Mouse (Mus musculus) CD4-positive, CD25-positive, alpha-beta regulatory T cell (primary cell): ENCODE data around the gene Trpv1. TPM values are rescaled to one million over a fixed set of nuclear protein-coding genes. Genes with fewer than 3 reads are reported as not detected.

Experiments used
- polyA plus RNA-seq: library from polyadenylated mRNA; unstranded; fragments of 100-300 nt; shearing (Covaris generic); gene quantifications from one replicate; pipeline ENCODE4 v1.2.1, GENCODE M21; 2017

The Trpv1 gene
- not detected for polyA plus RNA-seq

GRCm38 (mm10) chr11:73233992-73234391 is at the start of gene Trpv1:
TSS of gene Trpv1 (plus strand) at chr11:73234292.

GRCm38 (mm10) chr11:73198603-73199229 is 35.4 kb upstream of the Trpv1 start, which contains the start of gene Ctns:
TSS of gene Ctns (minus strand) at chr11:73199042.

GRCm38 (mm10) chr11:73199230-73199712 is 34.8 kb upstream of the Trpv1 start, which contains the start of gene Shpk:
TSS of gene Shpk (plus strand) at chr11:73199460.

GRCm38 (mm10) chr11:73267267-73267666 is 33.2 kb downstream of the Trpv1 start, which contains the start of gene Trpv3:
TSS of gene Trpv3 (plus strand) at chr11:73267388.

Other genes with a start within 250 kb of the Trpv1 start
- not detected for gene P2rx1, start 235.2 kb upstream of the Trpv1 start, polyA plus RNA-seq
- gene Camkk1, start 215.3 kb upstream of the Trpv1 start, polyA plus RNA-seq = 13.2 TPM
- 16.7 TPM for gene Ncbp3, start 186.5 kb upstream of the Trpv1 start, polyA plus RNA-seq
- 49.3 TPM for gene Itgae, start 143.7 kb upstream of the Trpv1 start, polyA plus RNA-seq
- 11.2 TPM for gene Haspin, start 96.0 kb upstream of the Trpv1 start, polyA plus RNA-seq
- 0.17 TPM for gene P2rx5, start 73.9 kb upstream of the Trpv1 start, polyA plus RNA-seq
- gene Emc6, start 57.3 kb upstream of the Trpv1 start, polyA plus RNA-seq = 79.2 TPM
- gene Tax1bp3, start 57.2 kb upstream of the Trpv1 start, polyA plus RNA-seq = 28.7 TPM
- gene Ctns, start 35.2 kb upstream of the Trpv1 start, polyA plus RNA-seq = 12.4 TPM
- gene Shpk, start 34.8 kb upstream of the Trpv1 start, polyA plus RNA-seq = 9.5 TPM
- not detected for gene Trpv3, start 33.1 kb downstream of the Trpv1 start, polyA plus RNA-seq
- 0.10 TPM for gene Aspa, start 95.3 kb downstream of the Trpv1 start, polyA plus RNA-seq
- not detected for gene Gm49340, start 95.4 kb downstream of the Trpv1 start, polyA plus RNA-seq
- gene Spata22, start 95.4 kb downstream of the Trpv1 start, polyA plus RNA-seq = not detected
- not detected for gene Olfr20, start 116.5 kb downstream of the Trpv1 start, polyA plus RNA-seq
- not detected for gene Olfr376, start 137.0 kb downstream of the Trpv1 start, polyA plus RNA-seq
- gene Olfr1, start 165.3 kb downstream of the Trpv1 start, polyA plus RNA-seq = not detected
- not detected for gene Olfr378, start 194.2 kb downstream of the Trpv1 start, polyA plus RNA-seq
- gene Olfr380, start 223.2 kb downstream of the Trpv1 start, polyA plus RNA-seq = not detected